Mouse (Mus musculus) forebrain, embryonic 14.5 days (tissue): ENCODE results near the gene Il20ra. TPM values are rescaled to one million over a fixed set of nuclear protein-coding genes. Genes with fewer than 3 reads are reported as not detected.

ENCODE experiments used
- ATAC-seq: fragments of 200-750 bp; cut with Nextera tagmentation; 2 replicates; pipeline ENCODE4 v1.8.0; 2017; ENCODE audit warnings: mild to moderate bottlenecking, moderate library complexity
- DNase-seq: peaks from one replicate; pipeline ENCODE4 v3.0.0-alpha.2; 2015; ENCODE audit warnings: low spot score
- H3K27ac ChIP-seq: fragments of 300-500 bp; sonication (generic); 2 replicates; pipeline ENCODE4 v1.5.1; 2014; ENCODE audit warnings: low read depth, mild to moderate bottlenecking, control low read depth, low read length, moderate library complexity
- H3K27me3 ChIP-seq: fragments of 300-500 bp; sonication (generic); replicated peaks from 2 replicates; pipeline ENCODE4 v1.6.1; 2014; ENCODE audit warnings: low read length, control low read depth, mixed read lengths; ENCODE audit not compliant: control insufficient read depth, insufficient read depth
- H3K36me3 ChIP-seq: fragments of 300-500 bp; sonication (generic); 2 replicates; pipeline ENCODE4 v1.6.1; 2014; ENCODE audit warnings: low read length, control low read depth; ENCODE audit not compliant: control insufficient read depth, insufficient read depth
- H3K4me1 ChIP-seq: fragments of 300-500 bp; sonication (generic); 2 replicates; pipeline ENCODE4 v1.6.1; 2014; ENCODE audit warnings: antibody characterized with exemption, low read length, control low read depth; ENCODE audit not compliant: control insufficient read depth, insufficient read depth
- H3K4me2 ChIP-seq: fragments of 300-500 bp; sonication (generic); 2 replicates; pipeline ENCODE4 v1.6.1; 2014; ENCODE audit warnings: mild to moderate bottlenecking, control low read depth, low read length
- H3K4me3 ChIP-seq: fragments of 300-500 bp; sonication (generic); 2 replicates; pipeline ENCODE4 v1.5.1; 2014; ENCODE audit warnings: low read depth, low read length, control low read depth
- H3K9ac ChIP-seq: fragments of 300-500 bp; sonication (generic); 2 replicates; pipeline ENCODE4 v1.6.1; 2014; ENCODE audit warnings: mild to moderate bottlenecking, low read length, control low read depth, moderate library complexity
- H3K9me3 ChIP-seq: fragments of 300-500 bp; sonication (generic); replicated peaks from 2 replicates; pipeline ENCODE4 v1.6.1; 2016; ENCODE audit warnings: low read length, control low read depth, mixed read lengths; ENCODE audit not compliant: control insufficient read depth
- WGBS: fragments of 180-500 bp; shearing (Covaris S2); extraction: QIAGEN DNeasy Blood & Tissue Kit; methylation state at CpG from one replicate; pipeline ENCODE4 v1.1.7; 2014; 5-methylcytosine and 5-hydroxymethylcytosine counted together
- polyA plus RNA-seq: library from polyadenylated mRNA; unstranded; fragments of >200 nt; fragmentation: Nextera tagmentation; extraction: Ambion mirVana; gene quantifications from 2 replicates; pipeline ENCODE4 v1.2.1, GENCODE M21; 2014

The Il20ra gene
- not detected in 2 replicates for polyA plus RNA-seq

DNA sequence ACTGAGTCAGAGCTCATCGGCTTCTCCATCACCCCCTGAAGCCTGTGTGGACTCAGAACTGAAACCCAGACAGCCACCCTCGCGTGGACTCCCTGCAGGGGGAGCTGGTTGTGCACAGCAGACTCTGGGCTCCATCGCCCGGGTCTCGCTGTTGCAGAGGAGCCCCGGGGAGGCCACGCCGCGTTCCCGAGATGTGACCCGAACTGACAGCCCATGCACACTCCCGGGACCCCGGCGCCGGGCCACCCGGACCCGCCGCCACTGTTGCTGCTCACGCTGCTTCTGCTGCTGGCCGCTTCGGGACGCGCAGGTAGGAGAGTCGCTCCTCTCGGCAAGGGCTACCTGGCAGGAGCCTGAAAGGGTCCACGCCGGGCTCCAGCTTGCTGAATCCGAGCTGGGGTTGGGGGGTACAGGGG, at the start of gene Il20ra:
Gene Il20ra (plus strand): TSS at position 150 of the 416 bp plus-strand sequence.
- peak; percentile 75 for ATAC-seq
- 1% methylated on average over 29 of the region's 29 CpGs for WGBS
- Histone ChIP-seq H3K9ac (peak within 1 kb of the TSS; percentile 58), H3K36me3 (no peaks in the 10 kb centered on the region), H3K4me1 (no peaks in the 10 kb centered on the region; the same call in 1 of the 2 replicates), H3K27me3 (peaks cover 14% of the 10 kb centered on the region; the same call in 1 of the 2 replicates), H3K9me3 (no peaks in the 10 kb centered on the region), H3K4me3 (peak within 1 kb of the TSS; percentile 38), H3K27ac (no peak within 1 kb of the TSS), H3K4me2 (peak within 1 kb of the TSS; percentile 91)
- DNase-seq: peak; percentile 65

DNA sequence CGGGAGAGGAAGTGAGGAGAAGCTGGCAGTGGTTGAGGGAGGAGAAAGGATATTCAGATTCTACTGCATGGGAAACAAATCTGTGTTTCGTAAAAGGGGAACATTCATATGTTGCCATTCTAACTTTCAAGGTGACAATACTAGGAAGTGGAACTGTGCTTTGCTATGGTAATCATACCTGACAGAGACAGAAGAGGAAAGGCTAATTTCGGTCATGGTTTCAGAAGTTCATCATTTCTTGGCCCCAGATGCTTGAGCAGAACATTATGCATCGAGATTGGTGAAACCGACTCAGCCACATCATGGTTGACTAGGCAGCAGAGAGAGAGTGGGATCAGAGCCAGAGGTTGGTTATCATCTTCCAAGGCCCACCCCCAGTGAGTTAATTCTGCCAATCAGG, 43.4 kb upstream of the Il20ra start:
- no peaks in the 10 kb centered on the region for H3K36me3 ChIP-seq
- H3K9ac ChIP-seq: no peak overlapping the region
- H3K9me3 ChIP-seq: no peaks in the 10 kb centered on the region
- no peak overlapping the region for H3K27ac ChIP-seq
- ATAC-seq: no peak
- no peak overlapping the region for H3K4me2 ChIP-seq
- WGBS: 85% methylated on average over 5 of the region's 5 CpGs
- no peak for DNase-seq
- H3K4me1 ChIP-seq: no peaks in the 10 kb centered on the region
- no peaks in the 10 kb centered on the region for H3K27me3 ChIP-seq
- H3K4me3 ChIP-seq: no peak overlapping the region

DNA sequence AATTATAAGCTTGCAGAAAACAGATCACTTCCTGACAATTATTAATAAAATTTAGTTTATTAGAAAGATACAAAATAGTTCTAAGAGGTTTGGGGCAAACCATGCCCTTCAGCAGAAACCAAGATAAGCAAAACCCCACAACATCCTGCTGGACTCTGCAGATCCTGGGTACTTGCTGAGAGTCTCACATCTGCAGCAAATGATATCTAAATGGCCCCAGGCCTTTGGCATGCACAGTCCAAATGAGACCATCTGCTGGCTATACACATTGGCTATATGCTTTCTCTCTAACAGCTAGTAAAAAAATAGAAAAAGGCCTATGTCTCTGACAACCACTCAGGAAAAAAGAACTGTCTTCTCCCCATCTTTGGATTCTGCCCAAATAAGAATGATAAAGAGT, 40.4 kb upstream of the Il20ra start:
- DNase-seq (no peak), ATAC-seq (no peak)
- Histone ChIP-seq H3K9me3 (no peaks in the 10 kb centered on the region), H3K4me3 (no peak overlapping the region), H3K4me2 (no peak overlapping the region), H3K27me3 (no peaks in the 10 kb centered on the region), H3K9ac (no peak overlapping the region), H3K27ac (no peak overlapping the region), H3K36me3 (no peaks in the 10 kb centered on the region), H3K4me1 (no peaks in the 10 kb centered on the region)

DNA sequence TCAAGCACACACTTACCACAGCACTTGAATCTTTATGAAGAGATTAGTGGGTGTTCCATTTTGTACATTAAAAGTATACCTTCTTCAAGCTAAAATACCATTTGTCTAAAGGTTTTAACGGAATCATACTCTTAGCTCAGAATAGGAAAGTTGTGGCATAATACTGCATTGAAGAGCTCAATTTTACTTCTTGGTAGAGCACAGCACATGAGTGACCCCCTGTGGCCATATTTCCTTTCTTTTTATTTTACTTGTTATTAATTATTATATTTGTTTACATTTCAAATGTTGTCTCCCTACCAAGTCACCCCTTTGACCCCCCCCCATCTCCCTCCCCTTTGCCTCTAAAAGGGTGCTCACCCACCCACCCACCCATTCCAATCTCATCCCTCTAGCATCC, 39.2 kb upstream of the Il20ra start:
- Histone ChIP-seq H3K9ac (no peak overlapping the region), H3K4me1 (no peaks in the 10 kb centered on the region), H3K36me3 (no peaks in the 10 kb centered on the region), H3K27me3 (no peaks in the 10 kb centered on the region), H3K9me3 (no peaks in the 10 kb centered on the region), H3K4me3 (no peak overlapping the region), H3K4me2 (no peak overlapping the region), H3K27ac (no peak overlapping the region)
- 93% methylated on average over 1 of the region's 1 CpGs for WGBS
- DNase-seq (no peak), ATAC-seq (no peak)

DNA sequence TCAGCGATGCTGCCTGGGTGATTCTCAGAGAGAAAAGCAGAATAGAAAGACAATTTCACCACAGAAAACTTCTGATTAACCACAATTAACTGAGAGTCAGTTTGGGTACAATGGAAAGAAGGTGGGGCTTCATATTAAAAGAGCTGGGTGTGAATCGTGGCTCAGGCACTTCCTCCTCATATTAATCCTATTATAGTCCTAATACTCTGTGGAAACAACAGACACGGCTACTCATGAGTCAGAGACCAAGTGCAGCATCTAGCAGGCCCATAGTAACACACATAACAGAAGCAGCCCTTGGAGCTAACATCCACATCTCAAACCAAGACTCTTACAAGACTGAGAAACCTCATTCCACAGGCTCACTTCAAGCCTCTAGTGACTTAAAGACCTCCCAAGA, 24.7 kb upstream of the Il20ra start:
- 72% methylated on average over 3 of the region's 3 CpGs for WGBS
- Histone ChIP-seq H3K36me3 (no peaks in the 10 kb centered on the region), H3K27ac (no peak overlapping the region), H3K4me2 (no peak overlapping the region), H3K27me3 (no peaks in the 10 kb centered on the region), H3K4me3 (no peak overlapping the region), H3K9ac (no peak overlapping the region), H3K9me3 (no peaks in the 10 kb centered on the region), H3K4me1 (no peaks in the 10 kb centered on the region)
- ATAC-seq (no peak), DNase-seq (no peak)

DNA sequence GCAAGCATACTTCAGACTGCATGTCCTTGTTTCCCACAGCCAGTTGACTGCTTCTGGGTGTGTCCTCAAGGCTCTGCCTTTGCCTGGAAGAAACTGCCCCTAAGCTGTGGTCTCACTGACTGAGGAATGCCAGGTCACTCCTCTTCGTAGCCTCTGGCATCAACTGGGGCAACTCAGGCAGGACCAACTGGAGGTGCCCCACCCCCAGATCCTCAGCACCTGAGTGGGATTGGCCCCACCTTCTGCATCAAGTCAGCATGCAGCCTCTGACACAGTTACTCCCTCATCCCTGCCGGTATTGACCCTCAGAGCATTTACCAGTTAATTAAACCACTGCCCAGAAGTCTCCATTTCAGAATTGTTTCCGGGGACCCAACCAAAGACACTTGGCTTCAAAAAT, 21.1 kb upstream of the Il20ra start:
- H3K9ac ChIP-seq: no peak overlapping the region
- no peak overlapping the region for H3K27ac ChIP-seq
- DNase-seq: no peak
- no peaks in the 10 kb centered on the region for H3K9me3 ChIP-seq
- H3K4me3 ChIP-seq: no peak overlapping the region
- no peak for ATAC-seq
- H3K4me2 ChIP-seq: no peak overlapping the region
- H3K4me1 ChIP-seq: no peaks in the 10 kb centered on the region
- WGBS: 76% methylated on average over 3 of the region's 3 CpGs
- no peaks in the 10 kb centered on the region for H3K27me3 ChIP-seq
- H3K36me3 ChIP-seq: no peaks in the 10 kb centered on the region

DNA sequence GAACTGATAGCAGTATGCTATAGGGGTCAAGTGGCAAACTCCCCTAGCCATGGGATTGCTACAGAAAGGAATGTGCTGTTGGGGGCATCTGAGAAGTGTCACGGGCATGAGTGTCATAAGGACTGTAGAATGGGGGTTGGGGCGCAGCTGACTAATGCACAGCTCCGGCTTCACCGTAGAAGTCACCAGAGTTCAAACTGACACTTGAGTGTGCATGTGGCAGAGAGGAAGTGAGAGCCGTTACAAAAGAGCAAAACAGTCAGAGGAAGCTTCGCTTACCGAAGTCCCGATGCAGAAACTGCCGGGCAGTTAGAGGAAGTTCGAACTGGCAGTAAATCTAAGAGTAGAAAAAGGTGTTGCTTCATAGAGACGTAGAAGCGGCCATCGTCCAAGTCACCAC, 20.6 kb upstream of the Il20ra start:
- no peak overlapping the region for H3K4me2 ChIP-seq
- DNase-seq (no peak), ATAC-seq (no peak)
- no peak overlapping the region for H3K27ac ChIP-seq
- H3K4me3 ChIP-seq: no peak overlapping the region
- no peaks in the 10 kb centered on the region for H3K36me3 ChIP-seq
- H3K27me3 ChIP-seq: no peaks in the 10 kb centered on the region
- no peaks in the 10 kb centered on the region for H3K4me1 ChIP-seq
- H3K9me3 ChIP-seq: no peaks in the 10 kb centered on the region
- WGBS: 88% methylated on average over 13 of the region's 13 CpGs
- no peak overlapping the region for H3K9ac ChIP-seq

DNA sequence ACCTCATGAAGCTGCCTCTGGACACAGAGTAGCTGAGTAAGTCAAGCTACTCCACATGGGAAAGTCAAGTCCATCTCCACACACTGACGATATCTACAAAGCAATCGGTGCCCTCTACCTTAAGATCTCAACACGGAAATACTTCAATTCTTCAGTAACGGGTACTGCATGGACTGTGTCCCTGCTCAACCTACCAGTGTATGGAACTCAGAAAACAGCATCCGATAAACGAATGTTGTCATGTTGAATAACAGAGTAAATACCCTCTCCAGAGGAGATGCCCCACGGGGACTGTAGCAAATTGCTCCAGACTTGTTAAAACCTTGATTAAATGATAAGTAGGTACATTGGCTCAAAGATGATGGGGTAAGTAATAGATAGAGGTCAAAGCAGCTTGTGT, 20.0 kb upstream of the Il20ra start:
- no peak for ATAC-seq
- WGBS: 95% methylated on average over 7 of the region's 7 CpGs

DNA sequence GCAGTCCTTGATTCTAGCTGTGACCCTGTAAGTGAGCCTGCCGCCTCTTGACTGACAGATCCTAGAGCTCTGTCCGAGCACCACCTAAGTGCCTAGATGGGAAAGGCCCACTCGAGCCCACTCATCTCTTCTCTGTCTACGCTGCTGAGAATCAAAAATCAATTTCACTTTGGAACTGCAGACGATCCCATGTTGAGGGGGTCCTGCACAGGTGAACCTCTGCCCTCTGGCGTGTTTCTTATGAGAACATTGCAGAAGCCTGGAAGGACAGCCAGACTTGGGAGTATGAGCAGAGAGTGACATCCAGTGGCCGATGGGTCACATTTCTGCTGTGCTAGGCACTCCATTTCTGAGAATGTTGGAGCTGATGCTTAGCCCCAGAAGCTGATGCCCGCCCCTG, 19.4 kb upstream of the Il20ra start:
- Histone ChIP-seq H3K4me1 (no peaks in the 10 kb centered on the region), H3K4me2 (no peak overlapping the region), H3K36me3 (no peaks in the 10 kb centered on the region), H3K9me3 (no peaks in the 10 kb centered on the region), H3K27me3 (no peaks in the 10 kb centered on the region), H3K9ac (no peak overlapping the region), H3K27ac (no peak overlapping the region), H3K4me3 (no peak overlapping the region)
- DNase-seq (peak; percentile 62), ATAC-seq (no peak)
- WGBS: 70% methylated on average over 8 of the region's 8 CpGs

More for the DNA sequence above, 20.0 kb upstream of the Il20ra start:
- Histone ChIP-seq H3K27ac (no peak overlapping the region), H3K9me3 (no peaks in the 10 kb centered on the region), H3K36me3 (no peaks in the 10 kb centered on the region), H3K9ac (no peak overlapping the region), H3K4me2 (no peak overlapping the region), H3K27me3 (no peaks in the 10 kb centered on the region), H3K4me3 (no peak overlapping the region), H3K4me1 (no peaks in the 10 kb centered on the region)
- no peak for DNase-seq
